Mouse (Mus musculus): ENCODE measurements around the gene Phykpl. TPM values are rescaled to one million over a fixed set of nuclear protein-coding genes. Genes with fewer than 3 reads are reported as not detected.

The Phykpl gene
- polyA plus RNA-seq, 2 experiments = 10.1 to 10.7 TPM

DNA sequence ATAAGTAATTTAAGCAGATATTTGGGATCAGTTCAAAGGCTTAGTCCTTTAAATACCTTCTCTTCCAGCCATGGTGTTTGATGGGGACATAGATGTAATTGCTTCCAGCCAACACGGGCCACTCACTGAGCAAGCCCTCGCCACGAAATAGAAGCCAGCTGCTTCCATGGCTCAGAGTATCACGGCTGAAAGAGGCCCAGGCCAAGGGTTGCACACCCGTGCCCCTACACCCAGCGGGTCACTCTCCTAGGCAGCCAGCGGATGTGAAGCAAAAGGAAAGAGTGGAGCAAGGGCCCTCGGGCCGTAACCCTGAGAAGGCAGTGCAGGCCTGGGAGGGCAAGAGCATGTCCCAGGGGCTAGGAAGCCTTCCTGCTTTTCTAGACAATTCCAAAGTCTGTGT, 42.1 kb upstream of the Phykpl start:
- H3K27me3 ChIP-seq (ENCODE audit: control insufficient read depth, insufficient read depth, low read length) = no peaks in the 10 kb centered on the region
- DNase-seq (ENCODE audit: low read depth in 3 of 3, low spot score in 3 of 3) (no peak), ATAC-seq (ENCODE audit: insufficient read depth) (no peak)
- H3K36me3 ChIP-seq (replicated peaks; ENCODE audit: control insufficient read depth, insufficient read depth, low read depth) = no peaks in the 10 kb centered on the region
- no peak overlapping the region for H3K9ac ChIP-seq (replicated peaks)
- no peaks in the 10 kb centered on the region for H3K9me3 ChIP-seq (ENCODE audit: control insufficient read depth, low read length)
- TF ChIP-seq CTCF (IDR thresholded peaks at IDR 0.05; ENCODE audit: low read depth) (no peak), EP300 (IDR thresholded peaks at IDR 0.05; ENCODE audit: low read depth) (no peak)
- no peak overlapping the region for H3K27ac ChIP-seq
- H3K4me2 ChIP-seq (ENCODE audit: low read depth) = no peak overlapping the region
- H3K4me3 ChIP-seq (ENCODE audit: insufficient read depth in 1 of 2, low read depth in 2 of 2, low read length in 2 of 2) = no peak overlapping the region
- WGBS (ENCODE audit: insufficient replicate concordance) = 45% methylated on average over 9 of the region's 9 CpGs
- H3K4me1 ChIP-seq (replicated peaks; ENCODE audit: control insufficient read depth in 2 of 2, insufficient read depth in 2 of 2, low read length in 1 of 2) = peaks cover 0 to 6% of the 10 kb centered on the region in 2 experiments; a peak in 2 of 4 replicates

DNA sequence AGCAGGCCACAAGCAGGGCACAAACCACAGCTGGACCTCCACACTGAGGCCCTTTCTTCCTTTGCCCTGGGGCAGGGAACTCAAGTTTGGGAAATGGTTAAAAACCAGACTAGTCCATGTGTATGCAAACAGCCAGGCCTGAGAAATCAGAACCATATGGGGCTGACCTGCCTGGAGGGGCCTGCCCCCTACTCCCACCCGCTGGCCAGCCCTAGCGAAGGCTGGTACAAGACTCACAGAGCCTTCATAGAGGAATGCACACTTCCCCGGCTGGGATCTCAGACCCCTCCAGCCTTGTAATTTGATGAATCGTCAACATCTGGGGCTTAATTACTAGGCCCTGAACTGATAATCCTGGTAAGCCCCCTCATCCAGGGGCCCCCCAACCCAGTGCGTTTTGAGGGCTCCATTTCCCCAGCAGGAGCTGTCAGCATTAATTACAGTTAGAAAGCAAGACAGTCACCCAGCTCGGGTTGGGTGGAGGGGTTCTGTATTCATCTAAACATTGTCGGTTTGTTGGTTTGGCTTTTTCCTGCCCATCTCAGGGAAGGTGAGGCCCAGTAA, 41.0 kb upstream of the Phykpl start:
- no peaks in the 10 kb centered on the region for H3K36me3 ChIP-seq (replicated peaks; ENCODE audit: control insufficient read depth, insufficient read depth, low read depth)
- no peak overlapping the region for H3K27ac ChIP-seq
- H3K4me2 ChIP-seq (ENCODE audit: low read depth) = no peak overlapping the region
- no peak overlapping the region for H3K4me3 ChIP-seq (ENCODE audit: insufficient read depth in 1 of 2, low read depth in 2 of 2, low read length in 2 of 2)
- no peak for DNase-seq (ENCODE audit: low read depth in 3 of 3, low spot score in 3 of 3)
- H3K9me3 ChIP-seq (ENCODE audit: control insufficient read depth, low read length) = no peaks in the 10 kb centered on the region
- no peak for ATAC-seq (ENCODE audit: insufficient read depth)
- H3K9ac ChIP-seq (replicated peaks) = no peak overlapping the region
- WGBS (ENCODE audit: insufficient replicate concordance) = 33% methylated on average over 7 of the region's 7 CpGs
- no peak for TF ChIP-seq CTCF (IDR thresholded peaks at IDR 0.05; ENCODE audit: low read depth)
- TF ChIP-seq EP300 (IDR thresholded peaks at IDR 0.05; ENCODE audit: low read depth) = no peak
- H3K4me1 ChIP-seq (replicated peaks; ENCODE audit: control insufficient read depth in 2 of 2, insufficient read depth in 2 of 2, low read length in 1 of 2) = peaks cover 0 to 6% of the 10 kb centered on the region in 2 experiments; a peak in 2 of 4 replicates
- no peaks in the 10 kb centered on the region for H3K27me3 ChIP-seq (ENCODE audit: control insufficient read depth, insufficient read depth, low read length)

DNA sequence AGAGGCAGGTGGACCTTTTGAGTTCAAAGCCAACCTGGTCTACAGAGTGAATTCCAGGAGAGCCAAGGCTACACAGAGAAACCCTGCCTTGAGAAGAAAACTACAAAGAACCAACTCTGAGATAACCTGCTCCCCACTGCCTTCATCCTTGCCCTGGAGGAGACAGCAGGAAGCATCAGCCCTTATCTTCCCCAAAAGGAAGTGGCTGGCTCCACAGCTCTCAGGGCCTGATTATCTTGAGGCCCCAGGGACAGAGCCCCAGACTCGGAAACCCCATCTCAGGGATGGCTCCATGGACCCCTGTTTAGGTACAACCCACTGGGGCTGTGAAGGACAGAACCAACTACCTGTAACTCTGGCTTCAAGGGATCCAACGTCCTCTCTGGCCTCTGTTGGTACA, 40.1 kb upstream of the Phykpl start:
- no peak for TF ChIP-seq EP300 (IDR thresholded peaks at IDR 0.05; ENCODE audit: low read depth)
- no peak for TF ChIP-seq CTCF (IDR thresholded peaks at IDR 0.05; ENCODE audit: low read depth)
- no peaks in the 10 kb centered on the region for H3K36me3 ChIP-seq (replicated peaks; ENCODE audit: control insufficient read depth, insufficient read depth, low read depth)
- H3K4me1 ChIP-seq (replicated peaks; ENCODE audit: control insufficient read depth in 2 of 2, insufficient read depth in 2 of 2, low read length in 1 of 2) = peaks cover 0 to 6% of the 10 kb centered on the region in 2 experiments; a peak in 2 of 4 replicates
- 0 out of 2 replicates have a peak, but pooled peaks have one; percentile 17 for ATAC-seq (ENCODE audit: insufficient read depth)
- DNase-seq (ENCODE audit: low read depth in 3 of 3, low spot score in 3 of 3) = peak in 1 of 3 experiments; percentile 12
- H3K4me3 ChIP-seq (ENCODE audit: insufficient read depth in 1 of 2, low read depth in 2 of 2, low read length in 2 of 2) = no peak overlapping the region
- WGBS (ENCODE audit: insufficient replicate concordance) = 8% methylated on average over 2 of the region's 2 CpGs
- H3K27me3 ChIP-seq (ENCODE audit: control insufficient read depth, insufficient read depth, low read length) = no peaks in the 10 kb centered on the region
- H3K4me2 ChIP-seq (ENCODE audit: low read depth) = no peak overlapping the region
- H3K9me3 ChIP-seq (ENCODE audit: control insufficient read depth, low read length) = no peaks in the 10 kb centered on the region
- H3K27ac ChIP-seq = no peak overlapping the region
- no peak overlapping the region for H3K9ac ChIP-seq (replicated peaks)

DNA sequence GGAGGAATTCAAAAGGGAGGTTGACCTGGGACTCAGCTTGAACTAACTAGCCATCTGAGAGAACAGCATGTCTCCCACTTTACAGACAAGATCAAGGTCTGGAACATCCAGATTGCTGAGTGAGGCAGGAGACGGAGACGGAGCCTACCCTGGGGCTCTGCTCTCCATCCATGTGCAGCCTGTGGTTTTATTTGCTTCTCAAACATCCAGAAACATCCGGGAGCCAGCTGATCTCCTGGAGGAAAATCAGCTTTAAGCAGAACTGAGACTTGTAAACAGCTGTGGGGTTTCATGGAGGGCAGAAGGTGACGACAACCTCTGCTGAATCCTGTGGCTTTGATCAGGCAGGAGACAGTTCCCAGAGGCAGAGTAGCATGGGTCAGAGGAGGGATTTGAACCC, 38.7 kb upstream of the Phykpl start:
- WGBS (ENCODE audit: insufficient replicate concordance) = 39% methylated on average over 4 of the region's 4 CpGs
- no peak overlapping the region for H3K9ac ChIP-seq (replicated peaks)
- H3K36me3 ChIP-seq (replicated peaks; ENCODE audit: control insufficient read depth, insufficient read depth, low read depth) = no peaks in the 10 kb centered on the region
- peaks cover 0 to 5% of the 10 kb centered on the region in 2 experiments; a peak in 2 of 4 replicates for H3K4me1 ChIP-seq (replicated peaks; ENCODE audit: control insufficient read depth in 2 of 2, insufficient read depth in 2 of 2, low read length in 1 of 2)
- no peak for ATAC-seq (ENCODE audit: insufficient read depth)
- H3K27ac ChIP-seq = no peak overlapping the region
- TF ChIP-seq CTCF (IDR thresholded peaks at IDR 0.05; ENCODE audit: low read depth) = no peak
- TF ChIP-seq EP300 (IDR thresholded peaks at IDR 0.05; ENCODE audit: low read depth) = no peak
- no peaks in the 10 kb centered on the region for H3K27me3 ChIP-seq (ENCODE audit: control insufficient read depth, insufficient read depth, low read length)
- H3K9me3 ChIP-seq (ENCODE audit: control insufficient read depth, low read length) = no peaks in the 10 kb centered on the region
- no peak overlapping the region for H3K4me3 ChIP-seq (ENCODE audit: insufficient read depth in 1 of 2, low read depth in 2 of 2, low read length in 2 of 2)
- H3K4me2 ChIP-seq (ENCODE audit: low read depth) = no peak overlapping the region
- no peak for DNase-seq (ENCODE audit: low read depth in 3 of 3, low spot score in 3 of 3)

DNA sequence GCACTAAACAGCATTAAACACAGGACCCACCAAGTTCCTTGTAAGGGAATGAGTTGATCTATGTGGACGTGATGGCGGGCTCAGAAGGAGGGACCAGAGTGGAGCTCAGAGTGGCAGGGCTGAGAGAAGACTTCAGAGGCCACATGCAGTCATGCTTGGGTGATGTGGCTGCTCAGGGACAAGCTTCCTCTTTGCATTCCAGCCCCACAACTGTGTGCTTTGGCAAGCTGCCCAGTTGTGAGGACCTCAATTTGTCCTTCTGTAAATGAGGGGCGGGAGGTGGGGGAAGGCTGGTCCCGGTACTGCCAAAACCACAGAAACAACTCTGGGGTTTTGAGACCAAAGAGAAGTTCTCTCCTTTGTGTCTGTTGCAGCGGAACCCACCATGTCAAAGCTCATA, 33.3 kb upstream of the Phykpl start:
- ATAC-seq (ENCODE audit: insufficient read depth) (no peak), DNase-seq (ENCODE audit: low read depth in 3 of 3, low spot score in 3 of 3) (no peak)
- 28% methylated on average over 5 of the region's 5 CpGs for WGBS (ENCODE audit: insufficient replicate concordance)
- Histone ChIP-seq H3K27ac (no peak overlapping the region), H3K36me3 (replicated peaks; ENCODE audit: control insufficient read depth, insufficient read depth, low read depth) (no peaks in the 10 kb centered on the region), H3K4me2 (ENCODE audit: low read depth) (no peak overlapping the region), H3K4me1 (replicated peaks; ENCODE audit: control insufficient read depth in 2 of 2, insufficient read depth in 2 of 2, low read length in 1 of 2) (no peaks in the 10 kb centered on the region), H3K9ac (replicated peaks) (no peak overlapping the region), H3K9me3 (ENCODE audit: control insufficient read depth, low read length) (no peaks in the 10 kb centered on the region), H3K27me3 (ENCODE audit: control insufficient read depth, insufficient read depth, low read length) (no peaks in the 10 kb centered on the region; the same call in 1 of the 2 replicates), H3K4me3 (ENCODE audit: insufficient read depth in 1 of 2, low read depth in 2 of 2, low read length in 2 of 2) (no peak overlapping the region)
- TF ChIP-seq EP300 (IDR thresholded peaks at IDR 0.05; ENCODE audit: low read depth) = no peak
- TF ChIP-seq CTCF (IDR thresholded peaks at IDR 0.05; ENCODE audit: low read depth) = no peak
